Mouse (Mus musculus): Measurements from ENCODE around the gene Adam15. TPM values are rescaled to one million over a fixed set of nuclear protein-coding genes. Genes with fewer than 3 reads are reported as not detected.

Adam15 gene
- 59.4 and 68.5 TPM in 2 replicates for polyA plus RNA-seq (2012; rRNA removed)

DNA sequence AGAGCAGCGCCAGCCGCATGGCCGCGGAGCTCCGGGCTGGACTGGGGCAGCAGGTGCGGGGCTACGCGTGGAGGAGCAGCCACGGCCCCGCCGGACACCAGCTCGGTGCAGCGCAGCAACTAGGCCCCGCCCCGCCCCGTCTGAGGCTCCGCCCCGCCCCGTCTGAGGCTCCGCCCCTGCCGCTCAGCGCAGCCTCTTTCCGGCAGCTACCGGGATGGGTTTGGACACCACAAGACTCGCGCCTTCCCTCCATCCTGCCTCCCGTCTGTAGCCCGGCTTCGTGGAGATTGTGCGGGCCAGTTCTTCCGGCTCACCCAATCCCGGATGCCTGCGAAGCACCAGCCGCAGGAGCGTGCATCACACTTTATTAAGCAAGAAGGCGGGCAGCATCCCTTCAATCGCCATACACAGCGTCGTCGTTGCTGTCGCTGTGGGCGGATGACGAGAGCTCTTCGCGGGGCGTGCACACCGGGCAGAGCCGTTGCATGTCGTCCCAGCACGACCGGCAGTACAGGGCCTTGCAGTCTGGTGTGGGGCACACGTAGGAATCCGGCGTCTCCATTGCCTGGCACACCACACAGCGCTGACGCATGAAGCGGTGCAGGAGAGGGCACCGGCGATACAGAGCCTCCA is at the start of gene Adam15:
Gene Adam15, minus strand, starts transcription at position 128 of the 633 bp plus-strand sequence.
- DNase-seq (ENCODE audit: low read depth, low spot score): no peak
- WGBS: 1% methylated on average over 59 of the region's 59 CpGs

GRCm38 (mm10) chr3:89396654-89397005 is 46.8 kb upstream of the Adam15 start:
- DNase-seq (ENCODE audit: low read depth, low spot score): no peak
- 2% methylated on average over 4 of the region's 4 CpGs for WGBS

DNA sequence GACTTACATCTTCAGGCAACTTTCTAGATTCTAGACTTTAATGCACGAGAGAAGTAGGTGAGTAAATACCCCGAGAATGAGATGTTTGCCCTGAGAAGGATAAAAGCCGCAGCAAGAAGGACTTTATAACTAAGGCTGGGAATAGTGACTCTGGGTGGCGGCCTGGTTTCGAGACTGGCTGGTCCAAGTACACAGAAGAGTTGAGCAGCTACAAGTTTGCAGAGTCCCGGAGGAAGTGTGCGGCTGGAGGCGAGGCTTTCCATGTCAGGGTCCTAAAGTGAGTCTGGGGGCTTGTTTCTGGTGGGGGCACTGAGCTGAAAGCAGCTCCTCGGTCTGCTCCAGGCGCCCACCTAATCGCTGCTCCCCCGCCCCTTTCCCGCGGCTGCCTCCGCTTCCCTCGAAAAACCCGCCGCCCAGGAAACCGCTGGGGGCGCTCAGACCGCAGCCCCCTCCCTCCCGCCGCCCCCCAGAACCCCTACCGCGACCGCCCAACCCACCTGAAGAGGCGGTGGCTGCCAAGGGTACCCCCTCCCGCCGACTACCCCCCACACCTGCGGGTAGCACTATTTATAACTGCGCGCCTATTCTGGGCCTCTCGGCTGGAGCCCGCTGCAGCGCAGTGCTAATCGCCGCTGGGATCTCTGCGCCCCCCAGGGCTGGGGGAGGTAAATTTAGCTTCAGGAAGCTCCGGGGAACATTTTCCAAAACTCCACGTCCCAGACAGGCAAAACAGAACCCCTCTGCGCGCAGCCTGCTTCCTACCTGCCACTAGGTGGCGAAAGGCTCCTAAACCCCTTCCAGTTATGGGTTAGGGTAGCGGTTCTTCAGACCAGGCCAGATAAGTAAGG is 46.2 kb upstream of the Adam15 start:
- DNase-seq (ENCODE audit: low read depth, low spot score): no peak

GRCm38 (mm10) chr3:89395419-89395805 is 45.6 kb upstream of the Adam15 start:
- DNase-seq (ENCODE audit: low read depth, low spot score): no peak
- 3% methylated on average over 10 of the region's 10 CpGs for WGBS

More for the DNA sequence above, 46.2 kb upstream of the Adam15 start:
- WGBS: 1% methylated on average over 44 of the region's 44 CpGs

DNA sequence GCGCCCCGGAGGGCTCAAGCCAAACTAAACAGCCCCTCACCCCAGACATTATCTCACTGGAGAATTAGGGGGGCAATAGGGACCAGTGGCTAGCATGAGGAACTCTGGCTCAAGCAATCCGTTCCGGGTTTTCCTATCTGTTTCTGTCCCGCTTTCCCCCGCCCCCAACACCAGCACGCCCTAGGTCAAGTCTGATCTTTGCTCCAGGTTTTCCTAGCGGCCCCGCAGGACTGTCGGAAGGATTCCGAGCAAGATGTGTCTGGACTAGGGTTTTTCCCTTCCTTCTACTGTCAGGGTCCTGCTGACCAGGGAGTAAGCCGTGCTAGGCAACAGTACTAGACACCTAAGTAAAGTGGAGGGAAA is 45.1 kb upstream of the Adam15 start:
- no peak for DNase-seq (ENCODE audit: low read depth, low spot score)
- 1% methylated on average over 12 of the region's 12 CpGs for WGBS

DNA sequence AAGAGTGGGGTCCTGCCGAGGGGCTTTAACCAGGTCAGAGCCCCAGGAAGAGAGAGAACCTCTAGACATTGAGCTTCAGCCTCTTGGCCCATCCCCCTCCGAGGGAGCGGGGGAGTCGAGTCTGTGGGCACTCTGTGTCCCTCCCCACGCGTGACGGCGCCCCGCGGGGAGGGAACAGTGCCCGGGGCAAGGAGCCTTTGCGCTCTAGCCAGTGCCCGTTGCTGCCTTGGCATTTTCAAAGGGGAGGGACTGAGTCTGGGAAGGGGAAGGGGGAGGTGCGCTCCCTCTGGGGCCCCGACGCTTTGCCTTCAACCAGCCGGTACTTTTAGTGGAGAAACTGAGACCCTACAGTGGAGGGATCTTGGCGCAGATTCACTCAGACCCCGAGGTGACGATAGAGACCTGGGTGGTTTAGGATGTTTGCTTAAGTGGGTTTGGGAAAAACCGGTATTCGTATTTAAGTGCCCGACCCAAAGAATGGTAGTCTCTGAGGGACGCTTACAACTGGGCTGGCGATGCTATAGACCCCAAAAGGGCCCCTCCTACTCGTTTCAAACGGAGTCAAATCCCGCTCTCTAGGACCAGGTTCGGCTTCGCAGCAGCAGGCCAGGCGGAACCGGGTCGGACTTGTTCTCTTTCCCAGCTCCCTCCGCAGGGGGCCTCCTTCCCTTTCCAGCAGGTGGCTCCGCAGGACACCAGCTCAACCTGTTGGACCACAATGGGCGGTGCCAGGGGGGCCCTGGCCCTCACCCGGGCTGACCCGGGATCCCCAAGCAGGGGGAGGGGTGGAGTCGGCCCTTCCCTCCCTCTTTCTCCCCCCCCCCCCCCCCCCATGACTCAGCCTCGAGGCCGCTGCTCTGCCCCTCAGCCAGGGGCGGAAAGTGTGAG is 44.5 kb upstream of the Adam15 start, which contains the start of gene Zbtb7b:
Gene Zbtb7b, minus strand, starts transcription at position 771 of the 888 bp plus-strand sequence.
- DNase-seq (ENCODE audit: low read depth, low spot score): no peak
- WGBS: under 1% methylated on average over 41 of the region's 42 CpGs

DNA sequence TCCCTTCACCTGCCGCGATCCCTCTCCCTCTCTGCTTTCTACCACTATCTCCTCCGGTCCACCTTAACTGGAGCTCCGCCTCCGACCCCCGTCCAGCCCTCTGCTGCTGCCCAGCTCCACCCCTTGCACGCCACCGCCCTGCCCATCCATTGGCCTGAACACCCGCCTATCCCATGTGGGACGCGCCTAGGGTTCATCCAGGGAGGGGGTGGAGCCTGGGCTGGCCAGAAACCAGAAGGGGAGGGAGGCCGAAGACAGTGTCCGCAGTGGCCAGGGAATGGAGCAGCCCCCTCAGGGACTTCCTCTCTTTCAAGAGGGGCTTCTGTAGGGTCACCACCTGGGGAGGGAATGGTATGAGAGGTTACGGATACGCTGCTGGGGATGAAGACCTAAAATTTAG is 43.8 kb upstream of the Adam15 start:
- WGBS: under 1% methylated on average over 15 of the region's 15 CpGs
- peak; percentile 87 for DNase-seq (ENCODE audit: low read depth, low spot score)

- no peak for DNase-seq (ENCODE audit: low read depth, low spot score)
- WGBS: under 1% methylated on average over 23 of the region's 24 CpGs
Measured at GRCm38 (mm10) chr3:89392871-89393311, 43.1 kb upstream of the Adam15 start.

DNA sequence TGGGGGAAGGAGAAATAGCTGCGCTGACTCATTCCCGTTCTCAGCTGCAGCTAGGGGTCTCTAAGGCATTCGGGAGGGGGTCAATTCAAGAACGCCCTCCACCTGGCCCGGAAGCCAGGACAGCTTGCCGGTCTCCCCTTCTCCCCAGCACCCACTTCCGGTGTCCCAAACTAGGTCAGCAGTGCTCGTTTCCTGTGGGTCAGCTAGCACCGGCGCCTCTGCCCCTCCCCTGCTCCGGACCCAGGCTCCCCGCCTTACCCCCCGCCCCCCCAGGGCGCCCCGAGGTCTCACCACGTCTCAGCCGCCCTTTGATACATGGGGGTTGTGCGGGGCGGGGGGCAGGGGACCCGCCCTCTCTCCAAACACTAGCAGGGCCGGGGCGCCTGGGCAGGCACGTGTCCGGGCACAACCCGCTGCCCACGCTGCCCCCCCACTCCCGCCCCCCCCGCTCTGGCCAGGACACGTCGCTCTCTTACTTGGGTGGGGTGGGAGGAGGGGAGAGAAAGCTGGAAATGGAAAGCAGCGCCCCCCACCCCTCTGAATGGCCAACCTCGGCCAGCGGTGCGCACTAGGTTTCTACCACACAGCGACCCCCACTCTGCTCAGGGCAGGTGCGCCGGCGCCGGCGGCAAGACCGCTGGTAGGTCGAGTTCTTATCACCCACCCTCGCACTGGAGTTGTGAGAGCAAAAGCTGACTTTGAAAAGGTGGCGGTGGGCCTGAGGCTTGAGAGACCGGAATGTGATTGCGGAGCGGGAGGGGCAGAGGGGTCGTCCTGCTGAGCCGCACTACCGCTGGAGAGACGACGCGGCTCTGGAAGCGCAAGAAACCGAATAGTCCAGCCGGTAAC is 42.1 kb upstream of the Adam15 start:
- WGBS: 1% methylated on average over 46 of the region's 56 CpGs
- DNase-seq (ENCODE audit: low read depth, low spot score): no peak

DNA sequence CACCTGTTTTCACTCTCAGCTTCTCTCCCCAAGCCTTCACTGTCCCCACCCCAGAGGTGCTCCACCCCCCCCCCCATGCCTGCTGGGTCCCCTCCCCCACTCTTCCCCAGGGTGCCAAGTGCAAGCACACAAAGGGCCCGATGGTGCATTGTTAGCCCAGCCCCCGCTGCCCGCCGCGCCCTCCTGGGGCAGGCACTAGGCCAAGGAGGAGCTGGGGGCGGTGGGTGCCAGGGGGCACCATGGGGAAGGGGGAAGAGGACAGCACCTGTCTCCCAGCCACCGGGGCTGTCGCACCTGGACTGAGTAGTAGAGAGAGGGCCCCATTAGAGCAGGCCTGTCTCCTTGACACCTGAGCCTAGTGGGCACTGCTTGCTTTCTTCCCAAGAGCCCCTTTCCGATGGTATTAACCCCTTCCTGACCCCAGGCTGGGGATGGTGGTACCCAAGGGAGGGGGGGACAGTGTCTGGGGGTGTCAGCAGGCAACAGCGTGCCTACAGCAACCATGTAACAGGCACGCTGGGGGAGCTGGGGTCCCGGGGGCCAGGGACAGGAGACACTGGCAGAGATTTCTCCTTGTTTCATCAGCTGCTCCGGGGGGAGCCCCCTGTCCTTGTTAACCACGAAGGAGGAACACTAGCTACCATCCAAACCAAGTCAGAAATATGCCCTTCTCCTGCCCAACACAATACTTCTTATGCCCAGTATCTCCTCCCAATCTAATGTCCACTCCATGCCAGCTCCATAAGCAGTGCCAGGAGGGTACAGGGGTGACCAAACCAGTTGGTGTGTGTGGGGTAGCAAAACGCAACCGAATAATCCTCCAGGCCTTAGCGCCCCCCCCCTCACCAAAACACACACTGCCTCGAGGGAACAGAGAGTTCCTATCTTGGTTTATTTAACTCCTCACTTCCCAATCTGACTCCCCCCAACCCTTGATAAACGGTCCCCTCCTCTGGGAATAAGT is 41.2 kb upstream of the Adam15 start:
- 7% methylated on average over 19 of the region's 19 CpGs for WGBS
- no peak for DNase-seq (ENCODE audit: low read depth, low spot score)

GRCm38 (mm10) chr3:89390111-89390515 is 40.3 kb upstream of the Adam15 start:
- 9% methylated on average over 5 of the region's 5 CpGs for WGBS
- DNase-seq (ENCODE audit: low read depth, low spot score): no peak

- 27% methylated on average over 6 of the region's 6 CpGs for WGBS
- DNase-seq (ENCODE audit: low read depth, low spot score): no peak
Measured at GRCm38 (mm10) chr3:89388901-89389740, 39.3 kb upstream of the Adam15 start.

- 26% methylated on average over 11 of the region's 11 CpGs for WGBS
- peak; percentile 92 for DNase-seq (ENCODE audit: low read depth, low spot score)
Measured at GRCm38 (mm10) chr3:89388134-89388881, 38.5 kb upstream of the Adam15 start.

DNA sequence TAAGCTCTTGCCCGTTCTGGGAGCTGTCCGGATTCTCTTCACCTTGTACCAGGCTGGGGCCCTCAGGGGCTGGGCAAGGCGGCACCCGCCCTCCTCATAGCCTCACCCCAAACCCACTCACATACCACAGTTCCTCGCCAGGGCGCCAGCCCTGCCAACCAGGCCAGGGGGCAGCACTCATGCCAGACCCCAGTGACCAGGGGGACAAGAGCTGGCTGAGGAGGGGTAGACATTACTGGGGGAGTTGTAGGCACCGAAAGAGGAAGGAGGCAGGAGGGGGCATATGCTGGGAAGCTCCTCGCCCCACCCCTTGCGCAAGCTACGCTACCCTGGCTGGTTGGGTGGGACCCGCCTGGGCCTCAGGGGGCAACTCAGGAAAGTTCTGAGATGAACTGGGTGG is 37.8 kb upstream of the Adam15 start:
- WGBS: 30% methylated on average over 11 of the region's 11 CpGs
- DNase-seq (ENCODE audit: low read depth, low spot score): no peak

DNA sequence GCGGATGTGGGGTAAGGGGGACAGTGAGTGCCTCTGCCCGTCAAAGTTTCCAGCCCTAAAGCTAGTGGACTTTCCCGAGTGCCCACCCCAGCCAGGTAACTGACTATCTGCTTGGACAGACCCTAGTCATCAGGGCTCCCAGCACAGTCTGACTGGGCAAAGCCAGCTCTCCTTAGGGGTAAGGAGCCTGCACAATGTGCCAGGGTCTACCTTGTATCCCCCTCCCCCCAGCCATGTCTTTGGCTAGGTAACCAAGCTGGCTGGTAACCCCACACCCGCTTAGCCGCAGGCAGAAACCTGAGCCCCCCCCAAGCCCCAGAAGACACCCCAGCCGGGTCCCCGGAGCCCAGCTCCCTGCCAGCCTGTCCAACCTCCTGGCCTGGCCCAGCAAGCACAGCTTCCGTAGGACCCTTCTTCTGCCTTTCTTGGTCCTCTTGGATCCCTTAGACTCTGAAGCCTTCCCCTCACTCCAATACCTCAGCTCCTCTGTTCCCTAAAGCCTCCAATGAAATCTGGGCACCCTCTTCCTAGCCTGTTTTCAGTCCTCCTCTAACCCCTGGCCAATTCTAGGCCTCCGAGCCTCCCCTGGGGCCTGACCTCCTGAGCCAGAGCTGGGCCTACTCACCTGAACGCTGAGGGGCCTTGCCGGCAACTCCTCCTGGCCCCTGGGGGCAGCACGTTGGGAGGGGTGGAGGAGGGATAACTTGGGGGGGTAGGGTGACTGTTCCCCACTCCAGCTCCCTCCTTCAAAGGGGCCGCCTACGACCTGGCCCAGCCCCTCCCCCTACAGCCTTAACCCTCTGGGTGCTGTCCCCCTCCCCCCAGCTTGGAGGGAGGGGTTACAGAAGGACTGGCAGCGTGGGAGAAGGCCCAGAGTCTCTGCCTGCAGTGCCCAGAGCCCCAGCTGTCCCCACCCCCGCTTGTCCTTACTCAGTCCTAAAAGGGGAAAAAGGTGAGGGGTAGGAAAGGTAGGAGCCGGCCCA is 36.9 kb upstream of the Adam15 start:
- no peak for DNase-seq (ENCODE audit: low read depth, low spot score)
- 56% methylated on average over 17 of the region's 17 CpGs for WGBS

Data from large intestine, adult 2 months (tissue).